Mouse (Mus musculus): ENCODE data around the gene Inhbb. TPM values are rescaled to one million over a fixed set of nuclear protein-coding genes. Genes with fewer than 3 reads are reported as not detected.

The Inhbb gene
- polyA plus RNA-seq (2021; fragmentation: Nextera tagmentation) = 0.55 and 1.3 TPM in 2 replicates
- long read RNA-seq, experiment 1, full-length matches to known transcripts = 8 of 11 reads
- long read RNA-seq, experiment 1, partial matches to known transcripts = 3 of 11 reads
- long read RNA-seq, experiment 1, other reads (novel, unspliced or antisense) = 0 of 11 reads
- long read RNA-seq, experiment 2, full-length matches to known transcripts = 1 of 2 reads
- long read RNA-seq, experiment 2, partial matches to known transcripts = 0 of 2 reads
- long read RNA-seq, experiment 2, other reads (novel, unspliced or antisense) = 1 of 2 reads

DNA sequence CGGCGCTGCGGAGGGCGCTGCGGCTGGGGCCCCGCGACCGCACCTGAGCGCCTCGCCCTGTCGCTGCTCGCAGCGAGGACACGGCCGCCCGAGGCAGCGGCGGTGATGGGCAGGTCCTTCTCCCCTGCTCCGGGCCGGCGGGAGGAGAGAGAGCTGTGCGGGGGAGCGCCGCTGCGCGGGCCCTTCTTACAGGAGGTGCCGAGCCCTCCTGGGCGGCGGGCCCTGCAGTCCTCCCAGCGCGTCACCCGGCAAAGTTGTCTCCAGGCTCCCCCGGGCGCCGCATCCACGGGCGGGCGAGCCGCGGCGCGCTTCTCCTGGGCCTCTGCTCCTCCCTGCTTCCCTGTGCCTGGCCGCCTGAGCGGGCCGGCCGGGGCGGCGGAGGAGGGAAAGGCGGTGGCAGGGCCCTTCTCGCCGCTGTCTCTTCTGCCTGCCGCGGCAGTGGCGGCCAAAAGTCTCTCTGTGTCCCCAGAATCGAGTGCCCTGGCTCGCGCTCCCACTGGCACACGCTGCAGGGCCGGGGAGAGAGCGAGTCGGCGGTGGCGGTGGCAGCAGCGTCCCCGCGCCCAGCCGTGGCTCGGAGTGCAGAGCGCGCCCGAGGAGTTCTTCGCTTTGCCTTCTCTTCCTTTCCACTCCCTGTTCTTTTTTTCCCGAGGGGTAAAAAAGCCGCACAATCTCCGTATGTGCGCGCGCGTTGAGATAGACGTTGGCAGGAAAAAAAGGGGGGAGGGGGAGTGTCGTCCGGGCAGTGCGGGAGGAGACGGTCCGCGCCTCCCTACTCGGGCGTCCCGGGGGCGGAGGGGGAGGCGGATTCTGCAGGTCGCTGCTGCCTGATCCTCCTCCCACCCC lies at the start of gene Inhbb:
Gene Inhbb (minus strand): TSS at position 673 of the 846 bp plus-strand sequence.

Other genes with a start within 250 kb of the Inhbb start
- 16.4 and 22.3 TPM in 2 replicates for gene Ralb, start 82.5 kb upstream of the Inhbb start, polyA plus RNA-seq (2021; fragmentation: Nextera tagmentation)
- 11.9 and 13.2 TPM in 2 replicates for gene Tmem185b, start 103.9 kb upstream of the Inhbb start, polyA plus RNA-seq (2021; fragmentation: Nextera tagmentation)
- 3.1 and 3.8 TPM in 2 replicates for gene Epb41l5, start 226.8 kb upstream of the Inhbb start, polyA plus RNA-seq (2021; fragmentation: Nextera tagmentation)

All from left cerebral cortex, adult 6 months (tissue).